Mouse (Mus musculus): ENCODE measurements around the gene Napepld.
A peak's percentile ranks its signal among the peaks of the same experiment; 100 is the strongest.
"Not testable (repeated sequence)": the region's sequence is repeated elsewhere in the genome, so short reads cannot be mapped to it uniquely, and the experiment has no call there.

Gene Napepld

DNA sequence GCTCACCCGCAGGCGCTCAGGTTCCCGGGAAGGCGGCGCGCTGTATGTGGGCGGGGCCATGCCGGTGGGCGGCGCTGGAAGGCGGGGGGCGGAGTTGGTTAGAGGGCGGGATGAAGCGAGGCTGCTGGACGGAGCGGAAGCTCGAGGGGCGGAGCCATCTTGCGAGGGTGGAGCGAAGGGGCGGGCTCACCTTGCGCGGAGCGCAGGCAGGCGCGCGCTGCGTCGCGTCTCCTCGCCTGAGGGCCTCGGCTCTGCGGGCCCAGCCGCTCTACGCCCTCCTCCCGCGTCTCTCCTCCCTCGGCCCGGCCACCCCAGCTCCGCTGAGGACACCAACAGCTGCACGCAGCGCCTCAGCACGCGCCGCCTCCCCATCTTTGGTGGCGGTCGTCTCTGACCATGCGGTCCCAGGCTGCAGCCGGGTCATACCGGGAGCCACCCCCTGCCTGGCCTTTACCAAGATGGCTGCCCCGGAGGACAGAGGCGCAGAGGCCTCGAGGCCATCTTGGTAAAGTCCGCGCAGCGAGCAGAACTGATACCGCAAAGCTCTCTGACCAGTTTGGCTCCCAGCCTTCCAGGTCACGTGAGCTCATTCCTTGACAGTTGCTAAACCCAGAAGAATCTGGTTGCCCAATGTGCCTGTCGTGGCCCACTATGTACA is at the start of gene Napepld:
Napepld (minus strand) TSS at position 46 of the 658 bp plus-strand sequence.
- peak; percentile 100 for DNase-seq (ENCODE audit: low read depth, low spot score)

DNA sequence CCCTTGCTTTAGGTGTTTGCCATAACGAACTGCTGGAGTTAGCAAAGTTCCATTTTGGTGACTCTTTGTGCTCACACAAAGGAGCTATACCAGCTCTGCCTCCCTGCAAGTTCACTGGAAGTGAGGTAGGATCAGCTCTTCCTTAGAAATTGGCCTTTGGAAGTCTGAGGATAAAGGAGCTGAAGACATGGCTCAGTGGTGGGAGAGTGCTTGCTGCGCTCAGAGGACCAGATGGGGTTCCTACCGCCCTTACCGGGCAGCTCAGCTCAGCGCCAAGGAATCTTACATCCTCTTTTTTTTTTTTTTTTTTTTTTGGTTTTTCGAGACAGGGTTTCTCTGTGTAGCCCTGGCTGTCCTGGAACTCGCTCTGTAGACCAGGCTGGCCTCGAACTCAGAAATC is 44.8 kb upstream of the Napepld start:
- DNase-seq (ENCODE audit: low read depth, low spot score) = no peak

- no peak for DNase-seq (ENCODE audit: low read depth, low spot score)
These were observed 43.5 kb upstream of the Napepld start for GRCm38 (mm10) chr5:21744651-21745050.

DNA sequence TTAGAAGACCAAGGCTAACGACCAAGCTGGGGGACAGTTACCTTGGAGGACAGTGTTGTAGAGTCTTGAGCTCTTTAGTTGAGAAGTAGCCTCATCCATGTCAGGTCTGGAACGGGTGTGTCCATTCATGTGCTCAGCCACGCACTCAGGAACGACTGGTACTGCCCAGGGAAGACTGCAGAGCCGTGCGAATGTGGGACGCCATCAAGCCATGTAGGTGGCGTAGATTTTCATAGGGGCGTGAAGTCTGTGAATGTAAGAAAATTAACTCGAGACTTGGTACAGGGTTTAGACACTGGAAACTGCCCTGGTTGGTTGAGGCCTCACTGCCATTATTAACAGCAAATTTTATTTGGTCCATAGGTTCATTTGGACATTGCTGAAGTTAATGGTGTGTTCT is 42.4 kb upstream of the Napepld start:
- DNase-seq (ENCODE audit: low read depth, low spot score) = no peak

- DNase-seq (ENCODE audit: low read depth, low spot score) = no peak
These were observed 38.7 kb upstream of the Napepld start for GRCm38 (mm10) chr5:21739881-21740280.

- DNase-seq (ENCODE audit: low read depth, low spot score) = no peak
These were observed 37.9 kb upstream of the Napepld start for GRCm38 (mm10) chr5:21739120-21739519.

- peak; percentile 10 for DNase-seq (ENCODE audit: low read depth, low spot score)
These were observed 36.4 kb upstream of the Napepld start for GRCm38 (mm10) chr5:21737620-21738019.

GRCm38 (mm10) chr5:21736956-21737585 is 35.9 kb upstream of the Napepld start, which contains the start of gene Pmpcb:
TSS of gene Pmpcb (plus strand) at chr5:21737141.
- DNase-seq (ENCODE audit: low read depth, low spot score) = peak; percentile 93

DNA sequence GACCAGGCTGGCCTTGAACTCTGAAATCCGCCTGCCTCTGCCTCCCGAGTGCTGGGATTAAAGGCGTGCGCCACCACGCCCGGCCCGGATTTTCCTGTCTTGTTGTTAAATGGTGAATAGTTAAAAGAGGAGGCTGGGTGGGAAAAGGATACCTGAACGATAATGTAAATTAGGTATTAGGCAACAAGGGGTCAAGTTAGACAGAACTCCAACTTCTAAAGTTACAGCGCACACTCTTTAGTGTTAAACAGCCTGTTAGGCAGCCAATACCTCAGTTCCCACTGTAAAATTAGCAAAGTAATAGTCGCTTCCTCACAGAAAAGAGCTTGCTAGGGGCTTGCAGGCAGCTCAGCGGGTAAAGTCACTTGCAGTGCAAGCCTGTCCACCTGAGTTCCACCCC is 34.9 kb upstream of the Napepld start:
- no peak for DNase-seq (ENCODE audit: low read depth, low spot score)

GRCm38 (mm10) chr5:21735584-21735983 is 34.4 kb upstream of the Napepld start:
- DNase-seq (ENCODE audit: low read depth, low spot score) = peak; percentile 89

GRCm38 (mm10) chr5:21735100-21735499 is 33.9 kb upstream of the Napepld start:
- DNase-seq (ENCODE audit: low read depth, low spot score) = peak; percentile 29

DNA sequence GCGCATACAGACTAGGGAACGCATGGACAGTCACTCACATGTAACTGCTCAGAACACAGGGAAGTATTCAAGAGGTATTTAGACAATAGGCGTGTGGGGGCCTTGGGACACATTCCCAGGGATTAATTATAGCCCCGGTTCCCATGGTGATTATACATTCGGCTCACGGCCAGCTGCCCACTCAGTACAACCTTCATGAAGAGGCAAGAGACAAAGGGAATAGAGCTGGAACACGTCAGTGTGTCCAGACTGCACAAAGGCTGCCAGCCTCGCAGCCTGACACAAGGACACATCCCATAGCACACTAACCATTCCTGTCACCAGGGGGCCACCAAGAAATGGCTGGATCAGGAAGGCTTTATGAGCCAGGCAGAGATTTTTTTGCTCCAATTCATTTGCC is 31.7 kb upstream of the Napepld start:
- no peak for DNase-seq (ENCODE audit: low read depth, low spot score)

GRCm38 (mm10) chr5:21732177-21732911 is 31.1 kb upstream of the Napepld start:
- DNase-seq (ENCODE audit: low read depth, low spot score) = no peak

- no peak for DNase-seq (ENCODE audit: low read depth, low spot score)
These were observed 27.9 kb upstream of the Napepld start for GRCm38 (mm10) chr5:21729107-21729506.

DNA sequence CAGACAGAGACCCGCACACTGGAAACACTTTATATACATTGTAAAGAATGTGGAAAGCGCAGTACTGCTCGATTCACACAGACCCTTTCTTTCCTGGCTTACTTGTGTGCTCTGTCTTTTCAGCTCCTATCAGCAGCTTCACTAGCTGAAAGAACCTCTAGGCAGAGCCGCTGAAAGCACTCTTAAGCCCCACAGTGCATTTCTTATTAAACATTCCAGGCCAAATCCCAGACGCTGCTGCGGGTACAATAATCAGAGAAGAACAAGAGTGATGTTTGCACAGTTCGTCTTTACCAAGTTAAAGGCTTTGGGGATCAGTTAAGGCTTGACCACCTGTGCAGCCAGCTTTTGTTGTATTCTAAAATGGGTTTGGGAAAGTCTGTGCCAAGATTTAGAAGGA is 23.7 kb upstream of the Napepld start:
- no peak for DNase-seq (ENCODE audit: low read depth, low spot score)

DNA sequence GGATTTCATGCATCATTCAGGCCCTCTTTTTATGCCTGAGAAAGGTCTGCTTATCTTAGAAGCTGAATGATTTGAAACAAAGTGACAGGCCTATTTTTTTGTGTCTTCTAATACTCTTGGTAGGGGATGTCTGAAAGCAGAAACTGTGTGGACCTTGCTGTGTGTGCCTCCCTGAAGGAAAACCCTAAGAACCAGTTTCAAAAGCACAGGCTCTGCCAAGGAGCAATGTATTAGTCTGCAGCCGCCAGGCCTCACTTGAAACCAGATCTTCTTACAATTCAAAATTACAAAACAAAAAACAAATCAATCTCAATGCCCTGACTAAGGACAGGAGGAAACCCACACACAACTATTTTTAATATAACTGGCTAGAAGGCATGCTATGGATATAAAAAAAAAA is 23.2 kb upstream of the Napepld start:
- DNase-seq (ENCODE audit: low read depth, low spot score) = no peak

DNA sequence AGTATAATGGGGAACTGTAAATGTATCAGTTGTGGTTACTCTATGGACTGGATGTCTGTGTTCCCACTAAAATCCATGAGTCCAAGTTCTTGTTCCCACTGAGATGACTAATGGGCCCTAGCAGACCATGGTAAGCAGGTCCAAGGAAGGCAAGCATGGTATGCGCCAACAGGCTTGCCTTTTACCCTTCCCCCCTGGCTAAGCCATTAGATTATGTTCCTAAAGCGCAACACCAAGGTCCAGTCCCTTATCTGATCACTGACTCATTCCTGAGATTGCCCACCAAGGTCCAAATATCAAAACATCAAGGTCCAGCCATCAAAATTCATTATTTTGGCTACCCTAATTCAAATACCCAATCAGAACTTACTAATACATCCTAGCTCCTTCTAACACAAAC is 18.0 kb upstream of the Napepld start:
- no peak for DNase-seq (ENCODE audit: low read depth, low spot score)

- DNase-seq (ENCODE audit: low read depth, low spot score) = no peak
These were observed 17.4 kb upstream of the Napepld start for GRCm38 (mm10) chr5:21718546-21718945.

DNA sequence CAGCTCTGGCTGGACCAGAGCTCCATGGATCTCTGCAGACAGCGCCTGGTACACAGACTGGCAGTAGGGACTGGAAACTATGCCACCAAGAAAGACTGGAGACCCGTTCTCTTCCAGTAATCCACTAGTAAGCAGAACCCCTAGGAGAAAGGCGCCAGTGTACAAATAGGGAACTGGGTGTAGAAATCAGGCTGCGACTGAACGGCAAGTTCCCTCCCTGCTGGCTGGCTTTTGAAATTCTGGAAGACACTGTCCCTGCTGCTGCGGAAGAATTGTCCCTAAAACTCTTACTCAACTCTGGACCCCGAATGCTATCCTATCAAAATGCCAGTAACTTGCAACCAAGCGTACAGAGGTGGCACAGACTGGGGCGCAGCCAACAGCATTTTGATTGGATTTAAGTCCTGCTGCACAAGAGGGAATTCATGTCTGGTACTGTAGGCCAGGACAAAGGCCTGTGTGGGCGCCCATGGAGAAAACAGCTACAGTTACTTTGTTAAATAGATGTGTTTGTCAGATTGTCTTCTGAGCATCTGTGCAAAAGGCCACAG is 16.0 kb upstream of the Napepld start:
- DNase-seq (ENCODE audit: low read depth, low spot score) = no peak

- DNase-seq (ENCODE audit: low read depth, low spot score) = no peak
These were observed 13.3 kb upstream of the Napepld start for GRCm38 (mm10) chr5:21714447-21714846.

DNA sequence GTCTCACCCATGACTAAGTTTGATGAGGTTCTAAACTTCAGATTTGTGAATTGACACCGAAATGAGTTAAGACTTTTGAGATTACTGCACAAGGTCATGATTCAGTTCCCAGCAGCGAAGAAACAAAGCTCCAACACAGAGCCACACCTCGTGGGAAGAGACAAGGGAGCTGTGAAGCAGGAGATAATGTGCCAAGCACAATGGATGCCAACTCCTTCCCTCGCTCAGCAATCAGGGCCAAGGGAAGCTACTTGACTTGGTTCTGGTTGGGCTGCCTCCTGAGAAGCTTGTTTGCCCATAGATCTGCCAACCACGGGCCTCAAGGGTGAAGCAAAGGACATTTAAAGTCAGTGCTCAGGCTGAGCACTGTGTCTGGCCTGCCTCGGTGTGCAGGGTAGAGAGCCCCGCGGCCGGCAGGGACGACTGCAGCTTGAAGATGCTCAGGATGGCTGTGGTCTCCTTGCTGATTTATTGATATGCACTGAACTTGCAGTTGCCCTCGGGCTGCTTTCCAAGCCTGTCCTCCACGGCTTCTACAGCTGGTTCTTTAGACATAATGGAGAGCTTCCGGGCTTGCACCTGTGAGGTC is 11.0 kb upstream of the Napepld start:
- DNase-seq (ENCODE audit: low read depth, low spot score) = no peak

DNA sequence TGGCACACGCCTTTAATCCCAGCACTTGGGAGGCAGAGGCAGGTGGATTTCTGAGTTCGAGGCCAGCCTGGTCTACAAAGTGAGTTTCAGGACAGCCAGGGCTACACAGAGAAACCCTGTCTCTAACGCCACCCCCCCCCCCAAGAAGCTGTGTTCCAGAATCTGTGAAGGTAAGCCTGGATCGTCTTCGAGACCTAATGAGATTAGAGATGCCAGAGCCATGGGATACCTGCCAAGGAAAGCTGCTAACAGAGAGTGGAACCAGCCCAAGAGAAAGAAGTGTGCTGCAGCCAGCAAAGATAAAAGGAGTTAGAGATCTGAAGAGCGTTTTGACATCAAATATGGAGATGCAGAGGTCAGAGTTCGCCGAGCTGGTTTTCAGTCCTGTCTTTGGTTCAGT is 6.8 kb upstream of the Napepld start:
- not testable (repeated sequence) for DNase-seq (ENCODE audit: low read depth, low spot score)

Measured in CD4-positive, CD25-positive, alpha-beta regulatory T cell, adult 2 months (primary cell).